Mouse (Mus musculus) frontal cortex, adult (tissue): Measurements from ENCODE around the gene Grik2.
"Not testable (repeated sequence)": the region's sequence is repeated elsewhere in the genome, so short reads cannot be mapped to it uniquely, and the experiment has no call there.

Experiments used
- ATAC-seq: cut with Nextera tagmentation; 2 replicates; pipeline ENCODE4 v1.9.2; 2017; ENCODE audit warnings: mild to moderate bottlenecking, moderate library complexity, mixed read lengths; ENCODE audit not compliant: low TSS enrichment

Grik2 gene

GRCm38 (mm10) chr10:49365262-49365661 lies 423.3 kb downstream of the Grik2 start:
- ATAC-seq, result no peak

GRCm38 (mm10) chr10:49322413-49322812 lies 466.2 kb downstream of the Grik2 start:
- no peak for ATAC-seq

GRCm38 (mm10) chr10:49319880-49320279 lies 468.7 kb downstream of the Grik2 start:
- ATAC-seq, result no peak

GRCm38 (mm10) chr10:49256247-49256939 lies 532.2 kb downstream of the Grik2 start:
- ATAC-seq, result peak; percentile 96

GRCm38 (mm10) chr10:49237356-49237755 lies 551.2 kb downstream of the Grik2 start:
- not testable (repeated sequence) for ATAC-seq

GRCm38 (mm10) chr10:49236844-49237243 lies 551.7 kb downstream of the Grik2 start:
- ATAC-seq, result not testable (repeated sequence)

- ATAC-seq, result no peak
Observed at GRCm38 (mm10) chr10:49220096-49220495, 568.5 kb downstream of the Grik2 start.

GRCm38 (mm10) chr10:49219631-49220030 lies 568.9 kb downstream of the Grik2 start:
- no peak for ATAC-seq

GRCm38 (mm10) chr10:49191773-49192371 lies 596.7 kb downstream of the Grik2 start:
- ATAC-seq, result no peak

- no peak for ATAC-seq
Observed at GRCm38 (mm10) chr10:49191291-49191690, 597.3 kb downstream of the Grik2 start.

- ATAC-seq, result no peak
Observed at GRCm38 (mm10) chr10:49154134-49154533, 634.4 kb downstream of the Grik2 start.

GRCm38 (mm10) chr10:49151496-49151895 lies 637.1 kb downstream of the Grik2 start:
- not testable (repeated sequence) for ATAC-seq

- ATAC-seq, result no peak
Observed at GRCm38 (mm10) chr10:49149714-49150113, 638.9 kb downstream of the Grik2 start.

- peak; percentile 94 for ATAC-seq
Observed at GRCm38 (mm10) chr10:49142658-49143057, 645.9 kb downstream of the Grik2 start.

- ATAC-seq, result no peak
Observed at GRCm38 (mm10) chr10:49136816-49137215, 651.8 kb downstream of the Grik2 start.

GRCm38 (mm10) chr10:49131311-49131710 lies 657.3 kb downstream of the Grik2 start:
- no peak for ATAC-seq

- ATAC-seq, result no peak
Observed at GRCm38 (mm10) chr10:49050339-49050738, 738.2 kb downstream of the Grik2 start.

- ATAC-seq, result no peak
Observed at GRCm38 (mm10) chr10:49049391-49049790, 739.2 kb downstream of the Grik2 start.
